Mouse (Mus musculus) bone marrow macrophage, adult 2 months (primary cell): ENCODE measurements around the gene Spint4.

Experiments
- CTCF ChIP-seq: IDR thresholded peaks from 2 replicates; pipeline ENCODE4 v1.5.1; 2012; ENCODE audit warnings: low read depth, mild to moderate bottlenecking, low read length, moderate library complexity
- POLR2A ChIP-seq: IDR thresholded peaks from 2 replicates; pipeline ENCODE4 v1.6.1; 2012; ENCODE audit warnings: mild to moderate bottlenecking, low read depth, low read length, borderline replicate concordance

GRCm38 (mm10) chr2:164678848-164679625 lies 19.3 kb upstream of the Spint4 start:
- TF ChIP-seq POLR2A (no peak), CTCF (peak; percentile 59; the same call in 1 of the 2 replicates)
